Mouse (Mus musculus) c-Kit-positive CD71-negative TER-119-negative erythroid progenitor cells, embryonic 14.5 days (primary cell): ENCODE results near the gene Mylk.

Experiments
- DNase-seq: peaks from one replicate; pipeline ENCODE4 v3.0.0-alpha.2; 2013; ENCODE audit warnings: low read depth

Mylk gene

GRCm38 (mm10) chr16:35024300-35024699 lies 279.3 kb downstream of the Mylk start:
- no peak for DNase-seq

- no peak for DNase-seq
These were observed 280.3 kb downstream of the Mylk start for GRCm38 (mm10) chr16:35025347-35025746.

GRCm38 (mm10) chr16:35033241-35033640 lies 288.2 kb downstream of the Mylk start:
- no peak for DNase-seq

- no peak for DNase-seq
These were observed 289.0 kb downstream of the Mylk start for GRCm38 (mm10) chr16:35033809-35034577.

- no peak for DNase-seq
These were observed 290.0 kb downstream of the Mylk start for GRCm38 (mm10) chr16:35034971-35035370.

- DNase-seq: no peak
These were observed 291.7 kb downstream of the Mylk start for GRCm38 (mm10) chr16:35036754-35037153.

GRCm38 (mm10) chr16:35038343-35039057 lies 293.5 kb downstream of the Mylk start:
- DNase-seq: no peak

GRCm38 (mm10) chr16:35040154-35040553 lies 295.1 kb downstream of the Mylk start:
- no peak for DNase-seq

- DNase-seq: no peak
These were observed 296.0 kb downstream of the Mylk start for GRCm38 (mm10) chr16:35041001-35041400.

- no peak for DNase-seq
These were observed 301.2 kb downstream of the Mylk start for GRCm38 (mm10) chr16:35046081-35046775.

- DNase-seq: no peak
These were observed 302.4 kb downstream of the Mylk start for GRCm38 (mm10) chr16:35047272-35047969.

- no peak for DNase-seq
These were observed 306.1 kb downstream of the Mylk start for GRCm38 (mm10) chr16:35051066-35051465.
